Mouse (Mus musculus) urinary bladder, postnatal 10 days (tissue): ENCODE measurements around the gene Senp3.
A peak's percentile ranks its signal among the peaks of the same experiment; 100 is the strongest.
"Not testable (repeated sequence)": the region's sequence is repeated elsewhere in the genome, so short reads cannot be mapped to it uniquely, and the experiment has no call there.

Experiments used
- DNase-seq: peaks from one replicate; pipeline ENCODE4 v3.0.0; 2022; ENCODE audit warnings: low spot score

The Senp3 gene

GRCm38 (mm10) chr11:69704613-69705010 is 22.7 kb upstream of the Senp3 start:
- DNase-seq = no peak

- DNase-seq = no peak
Measured at GRCm38 (mm10) chr11:69703814-69704612, 22.1 kb upstream of the Senp3 start.

- DNase-seq = not testable (repeated sequence)
Measured at GRCm38 (mm10) chr11:69703381-69703780, 21.5 kb upstream of the Senp3 start.

GRCm38 (mm10) chr11:69702886-69703285 is 21.0 kb upstream of the Senp3 start:
- DNase-seq = not testable (repeated sequence)

GRCm38 (mm10) chr11:69699595-69699994 is 17.7 kb upstream of the Senp3 start:
- DNase-seq = no peak

GRCm38 (mm10) chr11:69698574-69698973 is 16.7 kb upstream of the Senp3 start:
- no peak for DNase-seq

- DNase-seq = no peak
Measured at GRCm38 (mm10) chr11:69697396-69697795, 15.5 kb upstream of the Senp3 start.

GRCm38 (mm10) chr11:69695361-69696181 is 13.7 kb upstream of the Senp3 start, which contains the start of the genes Tnfsf12 and Tnfsfm13:
Gene Tnfsf12, minus strand, starts transcription at chr11:69695849.
Gene Tnfsfm13, minus strand, starts transcription at chr11:69696098.
- no peak for DNase-seq

- no peak for DNase-seq
Measured at GRCm38 (mm10) chr11:69695046-69695360, 13.1 kb upstream of the Senp3 start.

GRCm38 (mm10) chr11:69693421-69693965 is 11.6 kb upstream of the Senp3 start:
- DNase-seq = no peak

- no peak for DNase-seq
Measured at GRCm38 (mm10) chr11:69692863-69693262, 11.0 kb upstream of the Senp3 start.

GRCm38 (mm10) chr11:69692196-69692811 is 10.4 kb upstream of the Senp3 start:
- no peak for DNase-seq

- no peak for DNase-seq
Measured at GRCm38 (mm10) chr11:69689891-69690290, 8.0 kb upstream of the Senp3 start.

GRCm38 (mm10) chr11:69687061-69687460 is 5.2 kb upstream of the Senp3 start:
- no peak for DNase-seq

- DNase-seq = peak; percentile 72
Measured at GRCm38 (mm10) chr11:69686377-69686776, 4.5 kb upstream of the Senp3 start.

GRCm38 (mm10) chr11:69685526-69686148 is 3.8 kb upstream of the Senp3 start, which contains the start of gene Tnfsf13:
Gene Tnfsf13, minus strand, starts transcription at chr11:69685784.
- no peak for DNase-seq

- DNase-seq = no peak
Measured at GRCm38 (mm10) chr11:69684936-69685335, 3.1 kb upstream of the Senp3 start.

- no peak for DNase-seq
Measured at GRCm38 (mm10) chr11:69684128-69684745, 2.4 kb upstream of the Senp3 start.

- DNase-seq = no peak
Measured at GRCm38 (mm10) chr11:69683576-69683975, 1.7 kb upstream of the Senp3 start.

- peak; percentile 64 for DNase-seq
Measured at GRCm38 (mm10) chr11:69682840-69683533, 1.1 kb upstream of the Senp3 start.
